Mouse (Mus musculus): Measurements from ENCODE around the gene Hs3st1.
"Not testable (repeated sequence)": the region's sequence is repeated elsewhere in the genome, so short reads cannot be mapped to it uniquely, and the experiment has no call there.

The Hs3st1 gene

DNA sequence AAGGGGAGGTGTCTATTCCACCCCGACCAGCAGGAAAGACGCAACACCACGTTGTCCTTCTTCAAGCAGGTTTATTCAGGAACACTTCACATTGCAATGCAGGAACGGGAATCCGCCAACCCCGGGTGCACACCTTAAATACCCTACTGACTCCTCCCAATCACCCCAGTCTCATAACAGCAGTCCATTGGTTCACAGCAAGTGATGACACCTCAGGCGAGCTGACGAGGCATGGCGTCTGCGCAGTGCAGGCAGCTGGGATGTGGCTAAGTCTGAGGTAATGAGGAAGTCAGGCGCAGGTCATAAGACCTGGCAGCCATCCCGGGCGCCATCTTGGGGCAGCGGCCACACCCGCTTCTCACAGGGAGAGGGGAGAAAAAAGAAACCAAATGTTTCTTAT lies at the start of gene Hs3st1:
Hs3st1 (minus strand) TSS at position 101 of the 400 bp plus-strand sequence.
- DNase-seq (ENCODE audit: low read depth), result not testable (repeated sequence)

DNA sequence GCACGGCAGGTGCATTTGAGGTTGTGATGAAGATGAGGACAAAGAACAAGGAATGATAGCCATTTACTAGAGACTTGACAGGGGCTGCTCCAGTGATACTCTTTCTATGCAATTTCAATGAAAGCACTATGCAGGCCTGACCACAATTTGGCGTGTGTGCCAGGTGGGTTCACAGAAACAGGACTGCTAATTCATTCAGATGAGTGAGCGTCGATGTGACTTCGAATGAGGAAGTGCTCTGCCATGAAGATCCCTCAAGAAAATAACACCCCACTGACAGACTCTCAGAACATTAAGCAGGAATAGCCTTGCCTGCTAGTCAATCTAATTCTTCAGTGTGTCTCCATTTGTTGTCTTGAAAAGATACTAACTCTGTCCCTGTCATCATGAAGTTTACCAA lies 49.4 kb upstream of the Hs3st1 start:
- DNase-seq (ENCODE audit: low read depth), result no peak

DNA sequence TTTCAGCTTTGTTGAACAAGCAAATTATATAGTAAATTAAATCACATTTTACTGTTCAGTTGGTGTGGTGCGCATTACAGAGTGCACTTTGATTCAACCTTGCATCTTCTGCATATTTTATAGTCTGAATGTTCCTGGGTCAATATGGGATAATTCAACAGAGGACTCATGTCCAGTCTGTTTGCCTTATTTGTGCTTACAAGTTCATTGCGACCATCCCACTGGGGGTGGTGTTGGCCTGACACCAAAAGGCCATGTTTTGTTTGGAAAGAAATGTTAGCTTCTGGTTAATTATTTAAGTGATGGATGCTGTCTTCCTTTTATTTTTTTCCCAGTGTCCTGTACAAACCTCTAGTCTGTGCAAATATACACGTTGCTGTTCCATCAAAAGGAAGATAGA lies 48.7 kb upstream of the Hs3st1 start:
- DNase-seq (ENCODE audit: low read depth), result no peak

DNA sequence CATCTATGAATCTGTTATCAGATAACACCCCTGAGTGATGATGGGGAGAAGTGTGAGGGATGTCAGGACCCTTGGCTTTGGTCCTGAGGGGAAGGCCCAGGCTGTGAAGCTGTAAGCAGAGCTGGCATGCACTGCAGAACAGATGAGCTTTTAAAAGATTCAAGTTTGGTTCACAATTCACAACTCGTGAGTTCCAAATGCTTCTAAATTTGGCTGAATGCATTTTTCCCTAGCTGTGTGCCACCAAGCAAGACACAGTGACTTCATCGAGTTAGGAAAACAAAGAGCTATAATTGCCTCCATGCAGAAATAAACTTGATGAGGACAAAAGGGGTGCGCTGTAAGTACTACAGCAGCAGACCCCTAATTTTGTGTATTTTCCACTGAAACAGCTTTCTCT lies 48.2 kb upstream of the Hs3st1 start:
- no peak for DNase-seq (ENCODE audit: low read depth)

DNA sequence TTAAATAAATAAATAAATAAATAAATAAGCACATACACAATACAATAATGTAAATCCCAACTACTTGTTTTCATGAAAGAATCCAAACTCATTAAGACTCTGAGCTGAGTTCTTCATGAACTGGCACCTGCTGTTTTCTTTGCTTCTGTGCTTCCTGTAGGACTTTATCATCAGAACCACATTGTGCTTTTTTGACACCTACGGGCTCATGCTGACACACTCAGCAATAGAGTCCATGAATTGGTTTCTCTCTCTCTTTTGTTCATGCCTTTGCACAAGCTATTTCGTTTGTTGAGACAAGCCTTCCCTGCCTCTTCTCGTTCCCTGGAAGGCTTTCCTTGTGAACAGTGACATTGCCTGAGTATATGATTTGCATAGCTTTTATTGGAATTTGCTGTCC lies 46.8 kb upstream of the Hs3st1 start:
- no peak for DNase-seq (ENCODE audit: low read depth)

DNA sequence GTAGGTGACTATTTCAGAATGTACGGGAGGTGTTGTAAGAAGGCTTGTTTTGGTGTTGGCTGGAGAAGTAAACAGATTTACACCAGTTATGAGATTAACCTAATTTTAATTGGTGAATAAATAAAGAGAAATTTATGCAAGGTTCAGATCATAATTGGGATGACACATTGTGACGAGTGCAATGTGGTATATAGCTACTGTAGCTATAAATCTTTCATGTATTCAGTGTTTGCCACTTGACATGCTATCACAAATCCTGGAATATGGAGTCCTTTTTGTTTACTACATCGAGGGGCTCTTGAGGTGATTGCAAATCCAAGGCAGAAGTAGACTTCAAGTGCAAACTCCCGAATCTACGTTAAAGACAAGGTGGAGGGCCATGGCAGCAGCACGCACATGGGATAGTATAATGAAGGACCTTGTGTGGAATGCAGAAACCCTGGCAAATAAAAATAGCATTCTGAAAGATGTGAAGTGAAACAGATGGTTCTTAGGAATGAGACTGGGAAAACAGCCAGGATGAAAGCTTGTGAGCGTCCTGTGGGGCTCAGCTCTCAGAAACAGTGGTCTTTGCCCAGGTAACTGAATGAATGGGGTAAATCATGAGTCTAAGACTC lies 21.9 kb upstream of the Hs3st1 start:
- no peak for DNase-seq (ENCODE audit: low read depth)

DNA sequence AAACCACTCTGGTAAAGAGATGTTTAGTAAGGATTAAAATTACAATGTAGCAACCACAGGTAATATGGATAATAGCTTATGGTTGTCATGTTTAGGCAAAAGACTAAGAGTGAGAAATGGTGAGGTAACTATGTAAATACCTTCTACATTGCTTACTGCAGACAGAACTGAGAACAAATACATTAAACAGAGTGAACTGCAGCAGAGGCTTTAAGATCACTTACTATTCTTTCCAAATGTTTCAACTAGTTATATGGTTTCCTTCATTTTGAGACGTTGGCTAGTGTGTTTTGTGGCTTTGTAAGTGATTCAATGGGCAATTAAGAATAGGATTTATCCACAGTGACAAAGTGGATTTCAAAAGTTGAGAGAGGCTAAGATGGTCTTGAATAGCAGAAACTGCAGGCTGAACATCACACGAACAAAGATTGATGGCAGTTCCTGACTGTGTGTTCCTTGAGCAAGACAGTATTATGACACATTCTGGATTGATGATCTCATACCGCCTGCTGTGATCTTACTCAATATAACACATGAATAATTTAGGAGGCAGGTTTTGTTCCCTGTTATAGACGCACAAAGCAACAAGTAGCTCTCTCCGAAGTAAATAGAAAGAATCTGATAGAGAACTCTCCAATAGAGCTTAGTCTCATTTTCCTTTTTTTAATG lies 16.5 kb upstream of the Hs3st1 start:
- DNase-seq (ENCODE audit: low read depth), result no peak

DNA sequence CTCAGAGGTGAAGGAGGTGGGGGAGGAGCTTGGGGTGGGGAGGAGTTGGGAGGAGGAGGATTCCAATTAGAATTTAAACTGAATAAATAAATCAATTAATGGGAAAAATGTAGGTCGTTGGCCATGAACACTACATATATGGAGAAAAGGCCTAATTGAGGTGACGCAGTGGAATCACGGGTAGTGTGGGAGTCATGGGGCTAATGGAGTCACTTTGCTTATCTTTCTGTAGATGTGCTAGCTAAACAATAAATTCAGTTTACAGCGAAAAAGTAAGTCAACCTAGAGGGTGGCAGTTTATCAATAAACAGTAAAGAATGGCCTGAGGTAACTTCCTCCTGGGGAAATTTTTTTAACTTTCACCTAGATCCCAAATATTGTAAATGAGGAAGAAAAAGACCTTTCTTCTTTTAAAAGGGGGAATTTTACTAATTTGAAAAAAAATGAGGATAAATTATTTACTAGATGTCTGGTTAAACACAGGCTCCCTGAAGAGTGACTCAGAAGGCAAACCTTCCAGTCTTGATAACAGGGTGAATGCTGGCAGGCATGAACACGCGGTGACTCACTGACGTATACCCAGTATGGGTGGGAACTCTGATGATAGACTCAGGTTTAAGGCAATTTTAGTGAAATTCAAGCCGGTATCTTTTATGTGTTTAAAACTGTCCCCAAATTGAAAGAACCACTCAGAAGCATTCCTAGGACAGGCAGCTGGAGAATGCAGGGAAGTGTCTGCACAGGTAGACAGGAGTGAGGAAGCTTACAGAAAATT lies 6.6 kb upstream of the Hs3st1 start:
- DNase-seq (ENCODE audit: low read depth), result no peak

DNA sequence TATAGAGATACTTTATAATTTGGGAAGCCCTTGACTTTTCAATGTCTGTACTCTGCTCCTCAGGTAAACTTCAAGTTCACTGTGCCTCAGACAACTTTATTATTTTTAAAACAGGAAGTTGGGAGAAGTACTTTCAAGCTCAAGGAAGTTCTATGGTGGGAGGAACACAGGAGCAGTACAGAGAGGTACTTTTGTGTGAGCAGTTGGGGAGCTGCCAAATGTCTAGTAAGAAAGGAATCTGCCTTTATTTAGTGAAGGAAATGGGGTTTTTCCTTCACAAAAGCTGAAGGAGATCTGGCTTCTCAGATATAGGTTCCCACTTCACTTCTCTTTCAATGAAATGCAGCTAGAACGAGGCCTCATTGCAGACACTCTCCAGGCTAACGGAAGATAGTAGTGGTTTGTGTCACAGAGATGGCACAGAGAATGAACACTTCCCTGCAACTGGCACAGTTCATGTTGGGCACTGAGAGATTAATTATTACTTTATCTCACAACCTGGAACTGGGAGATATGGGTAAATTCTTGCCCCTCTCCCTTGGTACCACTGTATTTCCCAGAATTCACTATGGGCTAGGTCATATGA lies 3.7 kb upstream of the Hs3st1 start:
- no peak for DNase-seq (ENCODE audit: low read depth)

DNA sequence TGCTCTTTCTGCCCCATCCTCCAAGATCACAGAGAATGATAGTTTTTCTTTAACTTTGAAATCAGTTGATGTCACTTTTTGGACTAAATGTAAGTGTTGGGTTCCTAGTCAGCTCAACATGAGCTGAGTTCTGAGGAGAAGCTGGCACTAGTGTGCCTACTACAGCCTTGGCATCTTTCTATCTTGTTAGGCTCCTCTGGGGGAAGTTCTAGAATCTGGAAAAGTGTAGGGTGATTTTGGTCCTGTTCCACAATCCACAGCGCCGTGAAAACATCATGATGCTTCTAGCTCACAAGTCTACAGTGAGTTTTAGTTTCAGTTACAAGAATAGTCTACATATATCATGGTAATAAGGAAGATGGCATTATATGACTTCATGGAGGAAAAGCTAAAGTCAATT lies 18.4 kb downstream of the Hs3st1 start:
- no peak for DNase-seq (ENCODE audit: low read depth)

DNA sequence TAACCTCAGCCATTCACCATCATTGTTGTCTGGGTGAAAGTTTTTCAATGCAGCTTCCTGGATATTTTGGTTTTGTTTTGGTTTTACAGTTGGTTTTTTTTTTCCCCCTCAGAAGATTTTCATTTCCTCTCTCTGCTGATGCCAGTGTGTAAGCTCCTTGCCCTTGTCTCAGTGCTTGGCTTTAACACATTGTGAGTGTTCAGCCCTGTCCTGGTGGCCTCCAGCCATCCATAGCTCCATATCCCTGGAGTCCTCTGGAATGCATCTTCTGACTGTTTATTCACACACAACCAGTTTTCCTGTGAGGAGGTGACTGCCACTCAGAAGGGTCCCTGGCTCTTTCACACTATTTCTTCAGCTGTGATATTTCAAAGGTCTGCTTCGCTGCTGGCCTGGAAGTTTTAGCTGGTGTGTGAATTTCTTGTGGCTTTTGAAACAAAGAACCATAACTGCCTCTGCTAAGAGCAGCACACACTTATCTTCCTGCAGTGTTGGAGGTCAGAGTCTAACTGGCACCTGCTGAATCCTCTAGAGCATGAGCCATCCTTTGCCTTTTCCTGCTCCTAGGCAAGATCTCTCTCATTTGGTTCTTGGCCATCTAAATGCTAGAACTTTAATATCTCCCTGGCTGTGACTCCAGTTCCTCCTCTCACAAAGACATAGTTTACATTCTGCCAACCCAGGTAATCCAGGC lies 21.4 kb downstream of the Hs3st1 start:
- DNase-seq (ENCODE audit: low read depth), result no peak

DNA sequence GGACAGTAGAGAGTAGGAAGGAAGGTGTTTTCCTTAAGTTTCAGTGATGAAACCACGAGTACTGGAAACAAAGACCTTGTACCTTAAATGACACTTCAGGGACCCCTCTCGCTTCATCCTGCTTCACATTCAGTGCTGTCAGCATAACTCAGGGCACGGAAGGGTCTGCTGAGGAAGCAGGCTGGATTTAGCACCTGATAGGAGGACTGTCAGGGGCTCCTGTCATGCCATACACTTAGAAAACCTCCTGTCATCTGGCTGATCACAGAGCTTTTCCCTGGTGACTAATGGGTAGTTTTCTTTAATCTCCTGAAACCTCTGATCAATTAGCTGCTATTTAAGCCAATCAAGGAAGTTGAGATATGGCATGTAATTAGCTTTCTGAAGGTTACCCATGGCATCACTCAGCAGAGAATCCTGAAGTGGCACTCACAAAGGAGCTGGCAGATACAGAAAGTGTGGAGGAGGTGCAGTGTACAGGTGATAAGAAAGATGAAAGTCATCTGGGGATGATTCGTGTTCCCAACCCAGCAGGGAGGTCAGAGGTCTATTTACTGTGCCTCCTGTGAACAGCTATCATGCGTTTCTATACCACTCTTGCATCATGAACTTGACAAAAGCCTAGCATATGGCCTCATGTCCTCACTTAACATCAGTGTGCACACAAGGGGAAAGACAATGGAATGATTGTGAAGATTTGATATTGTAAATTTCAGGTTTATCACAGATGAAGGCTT lies 22.1 kb downstream of the Hs3st1 start:
- no peak for DNase-seq (ENCODE audit: low read depth)

DNA sequence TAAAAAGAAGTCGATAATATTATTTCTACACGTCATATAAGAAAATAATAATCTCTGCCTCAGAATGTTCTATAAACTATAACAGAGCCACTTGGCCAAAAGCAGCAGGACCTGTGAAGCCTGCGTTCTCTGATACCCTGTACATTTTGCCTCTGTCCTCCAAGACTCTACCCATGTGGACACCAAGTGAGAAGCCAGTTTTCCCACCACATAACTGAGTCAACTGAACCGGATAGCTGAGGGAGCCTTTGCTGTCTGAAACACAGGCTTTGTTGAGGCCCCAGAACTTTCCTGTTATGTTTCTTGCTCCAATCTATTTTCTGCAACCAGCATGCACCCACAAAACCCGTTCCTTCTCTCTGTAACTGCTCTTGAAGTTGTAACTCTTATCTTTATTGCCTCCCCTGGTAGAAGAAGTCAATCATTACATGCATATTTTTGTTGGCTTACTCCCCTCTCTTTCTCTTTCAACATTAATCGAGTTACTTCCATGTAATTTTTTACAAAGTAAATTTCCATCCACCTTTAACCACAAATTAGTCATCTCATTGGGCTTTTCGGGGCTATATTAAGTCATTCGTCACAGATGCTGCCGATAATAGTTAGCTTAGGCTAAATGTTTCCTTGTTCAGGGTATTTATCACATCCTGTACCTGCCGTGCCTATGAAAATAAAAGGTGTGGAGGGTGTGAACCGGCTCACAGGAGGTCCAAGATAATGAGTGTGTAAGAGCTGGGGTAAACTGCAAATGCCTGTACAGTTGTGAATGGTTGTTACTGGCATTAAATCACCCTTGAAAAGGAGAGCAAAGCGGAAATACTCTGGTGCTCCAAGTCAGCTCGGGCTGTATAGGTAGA lies 39.4 kb downstream of the Hs3st1 start:
- no peak for DNase-seq (ENCODE audit: low read depth)

DNA sequence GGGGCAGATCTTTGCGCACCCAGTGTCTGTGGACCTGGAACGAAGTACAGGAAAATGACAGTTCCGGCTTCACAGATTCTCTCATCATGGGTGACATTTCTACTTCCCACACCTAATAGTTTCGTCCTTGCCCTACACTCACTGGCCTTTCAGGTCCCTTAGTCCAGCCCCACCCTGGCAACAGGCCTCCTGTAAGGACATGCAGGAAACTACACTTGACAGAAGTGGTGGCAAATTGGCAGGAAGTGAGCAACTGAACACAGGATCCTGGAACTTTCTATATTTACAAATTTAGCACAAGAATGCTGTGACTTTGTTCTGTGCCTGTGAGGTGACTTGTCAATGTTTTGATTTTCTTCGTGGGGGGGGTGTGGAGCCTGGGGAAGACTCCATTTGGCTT lies 40.1 kb downstream of the Hs3st1 start:
- DNase-seq (ENCODE audit: low read depth), result no peak

DNA sequence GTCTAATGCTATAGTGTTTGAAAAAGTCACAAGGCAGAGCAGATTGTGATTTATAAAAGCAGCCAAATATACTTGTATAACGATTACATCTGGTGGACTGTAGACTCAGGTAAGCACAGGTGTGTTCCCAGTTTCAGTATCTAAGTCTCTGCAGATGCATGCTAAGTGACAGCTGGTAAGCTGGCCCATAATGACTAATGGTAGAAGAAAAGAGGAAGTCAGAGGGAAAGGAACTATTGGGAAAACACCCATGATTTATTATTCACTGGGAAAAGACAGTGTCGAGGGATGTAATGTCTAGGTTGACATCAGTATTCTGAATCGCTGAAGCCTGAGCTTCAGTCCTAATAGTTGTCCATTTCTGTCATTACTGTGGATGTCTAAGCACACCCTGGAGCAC lies 49.7 kb downstream of the Hs3st1 start:
- DNase-seq (ENCODE audit: low read depth), result no peak

DNA sequence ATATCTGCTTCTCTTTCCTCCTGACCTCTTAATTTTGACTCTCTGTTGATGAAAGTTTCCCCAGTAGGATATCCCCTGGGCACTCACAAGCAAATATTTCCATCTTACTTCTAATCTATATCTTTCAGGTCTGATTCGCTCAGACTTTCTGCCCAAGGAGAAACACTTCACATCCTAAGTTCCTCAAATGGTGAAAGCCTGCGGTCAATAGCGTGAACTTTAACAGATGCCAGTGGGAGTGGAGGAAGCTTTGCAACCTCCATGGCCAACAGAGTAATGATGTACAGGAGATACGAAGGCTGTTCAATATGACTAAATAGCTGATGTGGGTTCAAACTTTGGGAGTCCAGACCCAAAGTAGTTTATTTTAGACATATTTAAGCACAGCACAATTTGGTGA lies 94.4 kb downstream of the Hs3st1 start:
- DNase-seq (ENCODE audit: low read depth), result no peak

DNA sequence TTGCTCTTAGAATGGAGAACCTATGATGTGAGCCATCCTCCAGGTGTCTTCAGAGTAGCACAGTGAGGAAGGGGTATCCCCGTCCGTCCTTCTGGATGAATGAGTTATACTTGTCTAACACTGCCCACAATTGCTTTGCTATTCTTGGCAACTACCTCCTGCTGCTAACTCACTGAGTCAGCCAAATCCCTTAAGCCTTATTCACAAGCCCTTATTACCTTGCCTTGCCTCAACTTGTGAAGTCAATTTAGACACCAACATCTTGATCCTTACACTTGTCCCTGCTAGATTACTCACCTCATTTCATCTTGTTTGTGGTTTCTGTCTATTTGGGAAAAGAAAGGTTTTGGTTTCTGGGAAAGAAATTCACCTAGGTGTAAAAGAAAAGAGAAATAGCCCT lies 95.9 kb downstream of the Hs3st1 start:
- no peak for DNase-seq (ENCODE audit: low read depth)

DNA sequence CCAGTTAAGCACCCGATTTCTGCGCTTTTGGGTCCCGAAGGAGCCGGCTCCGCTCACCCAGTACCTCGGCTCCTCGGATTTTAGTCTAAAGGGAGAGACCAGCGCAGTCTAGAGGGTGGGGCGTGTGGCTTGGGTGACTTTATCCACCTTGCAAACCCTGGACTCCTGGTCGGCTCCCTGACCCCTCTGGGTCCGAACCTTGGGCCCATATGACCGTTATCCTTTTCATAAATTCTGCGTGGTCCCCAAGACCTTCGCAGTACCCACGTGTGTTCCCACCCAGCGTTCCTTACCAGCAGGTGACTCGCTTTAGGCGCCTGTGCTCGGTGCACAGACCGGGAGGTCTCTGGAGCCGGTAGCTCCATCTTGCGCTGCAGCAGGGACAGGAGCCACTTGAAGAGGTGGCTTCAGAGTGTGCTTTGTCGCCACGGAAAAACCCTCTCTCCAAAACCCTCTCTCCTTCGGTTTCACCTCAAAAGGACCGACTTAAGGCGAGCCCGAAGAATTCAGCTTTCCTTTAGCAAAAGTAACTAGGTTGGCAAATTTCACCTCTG lies 110.4 kb downstream of the Hs3st1 start:
- no peak for DNase-seq (ENCODE audit: low read depth)

DNA sequence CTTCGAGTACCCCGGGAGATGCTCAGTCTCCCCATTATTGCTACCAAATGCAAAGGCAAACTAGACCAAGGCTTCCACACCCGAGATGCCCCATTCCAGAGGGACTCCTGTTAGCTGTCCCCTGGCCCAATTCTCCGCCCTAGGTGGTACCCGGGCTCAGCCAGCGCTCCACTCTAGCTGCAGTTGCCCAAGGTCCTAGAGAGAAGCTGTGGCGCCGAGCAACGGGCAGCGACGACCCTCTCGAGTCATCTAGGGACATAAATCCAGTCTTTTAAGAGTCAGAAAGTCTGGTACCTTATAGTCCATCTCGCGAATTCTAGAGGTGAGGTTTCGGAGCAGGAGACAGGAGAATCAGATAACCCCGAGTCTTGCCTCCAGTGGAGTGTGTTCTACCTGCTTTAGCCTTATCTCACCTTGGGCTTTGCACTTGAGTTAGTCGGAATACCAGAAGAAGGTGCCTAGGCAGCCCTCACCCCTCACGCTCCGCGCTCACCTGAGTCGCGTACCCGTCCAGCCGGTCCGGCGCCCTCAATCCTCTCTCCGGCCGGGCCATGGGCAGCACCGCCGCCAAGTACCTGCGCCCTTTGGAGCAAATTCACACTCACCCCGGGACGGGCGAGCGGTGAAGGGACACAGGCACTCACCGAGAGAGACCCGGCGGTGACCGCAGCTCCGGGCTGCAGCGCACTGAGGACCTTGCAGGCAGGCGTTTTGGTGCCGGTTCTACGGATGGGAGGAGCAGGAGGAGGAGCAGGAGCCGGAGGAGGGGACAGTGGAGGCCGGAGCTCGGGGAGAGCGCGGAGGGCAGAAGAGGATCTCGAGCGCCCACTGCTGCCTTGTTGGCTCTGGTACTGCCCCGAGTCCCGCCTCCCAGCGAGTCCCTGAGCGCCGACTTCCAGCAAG lies 111.1 kb downstream of the Hs3st1 start:
- no peak for DNase-seq (ENCODE audit: low read depth)
